Mouse (Mus musculus) inflammation-experienced regulatory T-cells (primary cell): ENCODE measurements around the gene Fer1l5. TPM values are rescaled to one million over a fixed set of nuclear protein-coding genes. Genes with fewer than 3 reads are reported as not detected.

Experiments
- polyA plus RNA-seq, 2 experiments: library from polyadenylated mRNA; unstranded; fragments of 100-300 nt; shearing (Covaris generic); gene quantifications; one replicate each; pipeline ENCODE4 v1.2.1; 2017

The Fer1l5 gene
- 1 to 10 TPM; 1.2 to 2.5 TPM for polyA plus RNA-seq

DNA sequence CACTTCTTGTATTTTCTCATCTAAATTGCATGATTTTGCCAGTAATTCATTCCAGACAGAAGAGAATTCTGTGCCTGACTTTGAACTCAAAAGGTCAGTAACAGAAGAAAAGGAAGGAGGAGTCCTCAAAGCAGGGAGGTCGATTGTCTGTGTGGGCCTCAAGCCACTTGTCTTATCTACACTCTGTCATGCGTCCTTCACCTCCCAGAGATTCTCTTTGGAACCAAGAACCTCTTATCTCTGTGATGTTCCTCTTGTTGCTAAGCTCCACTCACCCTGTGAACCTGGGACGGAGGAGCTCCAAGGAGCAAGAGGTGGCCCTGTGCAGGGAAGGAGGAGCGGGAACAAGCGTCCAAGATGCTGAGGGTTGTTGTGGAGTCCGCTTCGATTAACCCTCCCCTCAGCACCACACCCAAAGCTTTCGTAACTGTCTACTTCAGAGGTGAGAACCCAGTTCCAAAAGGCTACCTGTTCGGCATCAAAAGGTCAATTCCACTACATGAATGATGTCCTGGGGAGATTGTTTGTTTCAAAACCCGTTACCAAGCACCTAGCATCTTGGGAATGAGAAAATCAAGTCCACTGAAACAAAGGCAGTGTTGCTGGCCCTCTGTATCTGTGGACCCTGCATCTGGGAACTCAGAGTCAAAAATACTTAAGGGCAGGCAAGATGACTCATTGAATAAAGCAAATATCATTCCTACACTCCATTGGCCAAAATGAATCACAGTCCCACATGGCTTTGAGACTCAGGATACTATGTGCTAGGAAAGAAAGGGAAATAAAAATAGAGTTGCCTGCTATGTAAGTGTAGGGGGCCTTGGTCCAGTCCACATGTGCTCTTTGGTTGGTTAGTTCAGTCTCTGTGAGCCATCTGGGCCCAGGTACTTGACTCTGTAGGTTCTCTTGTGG, at the start of gene Fer1l5:
Fer1l5 (plus strand) TSS at position 358 of the 912 bp plus-strand sequence.

GRCm38 (mm10) chr1:36368969-36369645, 3.0 kb upstream of the Fer1l5 start, which contains the start of gene Kansl3:
Gene Kansl3 (minus strand): TSS chr1:36369181.

GRCm38 (mm10) chr1:36444471-36445464, 72.7 kb downstream of the Fer1l5 start, which contains the start of gene Lman2l:
Gene Lman2l (minus strand): TSS chr1:36445271.

DNA sequence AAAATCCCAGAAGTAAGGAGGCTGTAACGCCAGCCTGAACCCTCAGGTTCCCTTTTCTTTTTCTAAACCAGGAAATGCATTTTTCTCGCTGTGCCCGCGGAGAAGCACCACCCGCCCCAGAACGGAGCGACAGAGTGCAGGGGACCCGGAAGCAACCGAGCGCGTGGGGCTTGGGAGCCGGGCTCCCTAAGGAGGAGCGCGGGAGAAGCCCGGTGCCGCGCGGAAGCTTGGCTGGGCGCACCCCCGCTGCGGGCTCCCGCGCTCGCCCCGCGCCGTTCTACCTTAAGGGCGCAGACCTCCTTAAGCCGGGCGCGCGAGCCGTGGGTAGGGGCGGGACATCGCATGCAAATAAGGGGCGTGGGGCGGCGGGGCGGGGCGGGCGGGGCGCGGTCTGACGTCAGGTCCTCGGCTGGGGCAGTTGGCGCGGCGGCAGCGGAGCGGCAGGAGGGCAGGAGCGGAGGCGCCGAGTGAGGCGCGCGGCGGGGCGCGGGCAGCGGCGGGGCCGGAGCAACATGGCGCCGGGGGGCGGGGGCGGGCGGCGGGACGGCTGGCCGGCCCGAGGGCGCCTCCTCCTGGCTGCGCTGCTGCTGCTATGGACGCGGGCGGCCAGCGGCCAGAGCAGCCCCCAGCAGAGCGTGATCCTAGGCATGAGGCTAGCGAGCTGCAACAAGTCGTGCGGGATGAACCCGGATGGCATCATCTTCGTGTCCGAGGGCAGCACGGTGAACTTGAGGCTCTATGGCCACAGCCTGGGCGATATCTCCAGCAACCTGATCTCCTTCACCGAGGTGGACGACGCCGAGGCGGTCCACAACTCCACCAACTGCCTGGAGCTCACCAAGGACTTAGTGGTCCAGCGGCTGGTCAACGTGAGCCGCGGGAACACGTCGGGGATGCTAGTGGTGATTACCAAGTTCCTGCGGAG, 99.4 kb downstream of the Fer1l5 start, which contains the start of gene Cnnm4:
Cnnm4 (plus strand) TSS at position 440 of the 925 bp plus-strand sequence.

Other genes with a start within 250 kb of the Fer1l5 start
- 100 to 1,000 TPM in 1 of 2 experiments, 10 to 100 TPM in 1; 78.9 to 103 TPM for gene Uggt1, start 127.6 kb upstream of the Fer1l5 start, polyA plus RNA-seq
- gene Neurl3, start 97.6 kb upstream of the Fer1l5 start, polyA plus RNA-seq = 100 to 1,000 TPM; 118 to 129 TPM
- 100 to 1,000 TPM; 103 to 151 TPM for gene Arid5a, start 64.6 kb upstream of the Fer1l5 start, polyA plus RNA-seq
- gene Kansl3, start 3.1 kb upstream of the Fer1l5 start, polyA plus RNA-seq = 10 to 100 TPM; 50.8 to 75.9 TPM
- 10 to 100 TPM; 27.8 to 30.6 TPM for gene Lman2l, start 73.0 kb downstream of the Fer1l5 start, polyA plus RNA-seq
- gene Cnnm4, start 99.3 kb downstream of the Fer1l5 start, polyA plus RNA-seq = 1 to 10 TPM; 2.4 to 3.1 TPM
- gene Cnnm3, start 139.6 kb downstream of the Fer1l5 start, polyA plus RNA-seq = 10 to 100 TPM; 37.2 to 37.5 TPM
- gene Ankrd23, start 164.6 kb downstream of the Fer1l5 start, polyA plus RNA-seq = 10 to 100 TPM; 23.2 to 33.0 TPM
- 1 to 10 TPM in 1 of 2 experiments, not detected in 1; 2.4 TPM for gene Gm42417, start 167.1 kb downstream of the Fer1l5 start, polyA plus RNA-seq
- 10 to 100 TPM; 27.3 to 32.9 TPM for gene Ankrd39, start 175.2 kb downstream of the Fer1l5 start, polyA plus RNA-seq
- 1 to 10 TPM; 1.4 to 2.0 TPM for gene Sema4c, start 186.1 kb downstream of the Fer1l5 start, polyA plus RNA-seq